Mouse (Mus musculus): ENCODE data around the gene Celf2. TPM values are rescaled to one million over a fixed set of nuclear protein-coding genes. Genes with fewer than 3 reads are reported as not detected.

Celf2 gene
- polyA plus RNA-seq, 1 experiment from 2014 or later, result 92.4 TPM

DNA sequence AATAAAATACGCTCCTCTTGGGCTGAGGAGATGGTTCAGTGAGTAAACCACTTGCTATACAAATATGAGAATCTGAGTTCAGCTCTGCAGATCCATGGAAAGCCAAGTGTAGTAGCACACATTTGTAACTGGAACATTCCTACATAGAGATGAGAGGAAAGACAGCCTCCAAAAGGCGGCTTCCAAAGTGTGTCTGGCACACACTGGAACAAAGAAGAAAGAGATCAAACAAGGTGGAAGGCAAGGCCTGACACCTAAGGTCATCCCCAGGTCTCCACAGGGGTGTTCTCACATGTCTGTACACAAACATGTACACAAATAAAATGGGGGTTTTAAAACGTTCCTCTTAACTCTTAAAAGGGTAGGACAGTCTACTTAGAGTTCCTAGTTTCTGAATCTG lies 791.4 kb downstream of the Celf2 start:
- Histone ChIP-seq H3K9me3 (ENCODE audit: control insufficient read depth, low read length) (no peaks in the 10 kb centered on the region), H3K27me3 (ENCODE audit: control insufficient read depth, insufficient read depth, low read depth, low read length) (no peaks in the 10 kb centered on the region), H3K4me1 (replicated peaks; ENCODE audit: control insufficient read depth, insufficient read depth, low read length) (0 out of 2 replicates have a peak, but pooled peaks cover 3% of the 10 kb centered on the region), H3K4me2 (ENCODE audit: low read depth, low read length) (no peak overlapping the region), H3K4me3 (ENCODE audit: low read length) (no peak overlapping the region), H3K36me3 (ENCODE audit: control insufficient read depth, insufficient read depth, low read length) (no peaks in the 10 kb centered on the region), H3K27ac (ENCODE audit: low read length) (no peak overlapping the region), H3K9ac (ENCODE audit: low read length) (no peak overlapping the region)
- ATAC-seq (ENCODE audit: low read depth), result no peak
- WGBS, result 59% methylated on average over 3 of the region's 3 CpGs

DNA sequence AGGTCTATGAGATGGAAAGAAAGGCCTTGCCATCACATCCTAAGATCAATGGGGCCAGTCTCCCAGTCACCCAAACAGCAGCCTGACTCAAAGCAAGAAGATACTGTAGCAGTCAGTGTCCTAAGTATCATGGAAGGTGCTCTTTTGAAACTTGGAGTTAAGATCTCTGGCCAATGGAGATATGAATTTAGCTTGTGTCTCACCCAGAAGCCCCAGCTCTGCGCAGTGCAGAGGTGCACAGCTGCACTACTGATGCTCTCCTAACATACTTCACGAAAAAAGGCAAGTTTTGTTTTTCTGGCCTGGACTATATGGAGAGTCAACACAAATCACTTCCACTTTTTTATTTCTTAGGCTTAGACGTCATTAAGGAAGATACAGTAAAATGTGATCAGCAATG lies 793.8 kb downstream of the Celf2 start:
- no peaks in the 10 kb centered on the region for H3K9me3 ChIP-seq (ENCODE audit: control insufficient read depth, low read length)
- WGBS, result 85% methylated on average over 3 of the region's 3 CpGs

DNA sequence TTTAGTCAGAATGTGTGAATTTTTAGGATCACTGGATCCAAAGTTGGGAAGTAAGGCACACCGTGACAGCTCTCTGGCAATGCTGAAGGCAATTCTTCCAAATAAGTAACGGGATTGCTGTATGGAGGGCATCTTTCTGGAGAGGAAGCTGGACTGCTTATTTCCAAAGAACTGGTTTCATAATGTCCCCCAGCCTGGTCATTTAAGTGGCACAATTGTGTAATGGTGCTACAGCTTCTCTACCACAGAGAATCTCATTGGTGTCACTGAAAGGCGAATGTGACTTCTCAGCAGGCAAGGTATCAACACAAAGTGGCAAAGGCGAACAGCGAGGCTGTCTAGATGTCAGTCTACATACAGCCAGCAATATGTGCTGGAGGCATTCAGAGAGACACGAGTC lies 795.8 kb downstream of the Celf2 start:
- H3K9ac ChIP-seq (ENCODE audit: low read length), result no peak overlapping the region
- H3K4me1 ChIP-seq (replicated peaks; ENCODE audit: control insufficient read depth, insufficient read depth, low read length), result no peaks in the 10 kb centered on the region
- no peaks in the 10 kb centered on the region for H3K9me3 ChIP-seq (ENCODE audit: control insufficient read depth, low read length)
- no peaks in the 10 kb centered on the region for H3K36me3 ChIP-seq (ENCODE audit: control insufficient read depth, insufficient read depth, low read length)
- no peak overlapping the region for H3K4me2 ChIP-seq (ENCODE audit: low read depth, low read length)
- no peaks in the 10 kb centered on the region for H3K27me3 ChIP-seq (ENCODE audit: control insufficient read depth, insufficient read depth, low read depth, low read length)
- WGBS, result 91% methylated on average over 6 of the region's 6 CpGs
- H3K27ac ChIP-seq (ENCODE audit: low read length), result no peak overlapping the region
- H3K4me3 ChIP-seq (ENCODE audit: low read length), result no peak overlapping the region
- ATAC-seq (ENCODE audit: low read depth), result no peak

More for the DNA sequence above, 793.8 kb downstream of the Celf2 start:
- H3K9ac ChIP-seq (ENCODE audit: low read length), result no peak overlapping the region
- H3K36me3 ChIP-seq (ENCODE audit: control insufficient read depth, insufficient read depth, low read length), result no peaks in the 10 kb centered on the region
- no peaks in the 10 kb centered on the region for H3K4me1 ChIP-seq (replicated peaks; ENCODE audit: control insufficient read depth, insufficient read depth, low read length)
- H3K27ac ChIP-seq (ENCODE audit: low read length), result no peak overlapping the region
- ATAC-seq (ENCODE audit: low read depth), result no peak
- no peaks in the 10 kb centered on the region for H3K27me3 ChIP-seq (ENCODE audit: control insufficient read depth, insufficient read depth, low read depth, low read length)
- H3K4me2 ChIP-seq (ENCODE audit: low read depth, low read length), result no peak overlapping the region
- H3K4me3 ChIP-seq (ENCODE audit: low read length), result no peak overlapping the region

DNA sequence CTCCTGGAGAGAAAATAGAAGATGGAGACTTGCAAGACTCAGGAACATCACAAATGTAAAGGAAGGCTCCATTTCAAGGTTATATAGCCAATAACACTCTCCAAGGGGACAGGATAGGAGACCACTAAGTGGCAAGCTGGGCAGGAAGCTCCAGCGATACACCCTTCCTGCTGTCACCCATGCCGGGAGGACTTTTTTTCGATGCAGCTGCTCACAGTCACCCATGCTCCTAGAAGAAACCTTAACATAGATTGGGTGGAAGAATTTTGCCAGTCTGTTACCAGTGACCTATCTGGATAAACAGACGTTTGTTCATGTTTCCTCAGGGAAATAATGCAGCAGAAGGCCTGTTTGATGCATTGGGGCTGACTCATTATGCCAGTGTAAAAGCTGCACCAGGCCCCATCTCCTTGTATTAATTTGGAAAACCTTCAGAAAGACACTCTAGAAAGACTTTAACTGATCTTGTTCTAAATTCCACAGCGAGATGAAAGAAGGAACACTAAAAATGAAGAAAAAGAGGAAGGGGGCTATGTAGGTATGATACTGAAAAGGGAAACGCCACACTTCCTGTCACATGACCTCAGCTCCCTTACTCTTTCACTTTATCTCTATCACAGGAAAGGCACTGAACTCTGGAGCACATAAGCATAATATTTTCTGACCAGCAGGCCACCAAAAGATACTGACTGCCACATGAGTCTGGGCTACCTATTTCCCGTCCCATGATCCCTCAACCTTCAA lies 798.5 kb downstream of the Celf2 start:
- Histone ChIP-seq H3K36me3 (ENCODE audit: control insufficient read depth, insufficient read depth, low read length) (no peaks in the 10 kb centered on the region), H3K4me1 (replicated peaks; ENCODE audit: control insufficient read depth, insufficient read depth, low read length) (no peaks in the 10 kb centered on the region), H3K27ac (ENCODE audit: low read length) (no peak overlapping the region), H3K9me3 (ENCODE audit: control insufficient read depth, low read length) (no peaks in the 10 kb centered on the region), H3K9ac (ENCODE audit: low read length) (no peak overlapping the region), H3K4me3 (ENCODE audit: low read length) (no peak overlapping the region), H3K27me3 (ENCODE audit: control insufficient read depth, insufficient read depth, low read depth, low read length) (no peaks in the 10 kb centered on the region), H3K4me2 (ENCODE audit: low read depth, low read length) (no peak overlapping the region)
- WGBS, result 73% methylated on average over 7 of the region's 7 CpGs
- ATAC-seq (ENCODE audit: low read depth), result no peak

DNA sequence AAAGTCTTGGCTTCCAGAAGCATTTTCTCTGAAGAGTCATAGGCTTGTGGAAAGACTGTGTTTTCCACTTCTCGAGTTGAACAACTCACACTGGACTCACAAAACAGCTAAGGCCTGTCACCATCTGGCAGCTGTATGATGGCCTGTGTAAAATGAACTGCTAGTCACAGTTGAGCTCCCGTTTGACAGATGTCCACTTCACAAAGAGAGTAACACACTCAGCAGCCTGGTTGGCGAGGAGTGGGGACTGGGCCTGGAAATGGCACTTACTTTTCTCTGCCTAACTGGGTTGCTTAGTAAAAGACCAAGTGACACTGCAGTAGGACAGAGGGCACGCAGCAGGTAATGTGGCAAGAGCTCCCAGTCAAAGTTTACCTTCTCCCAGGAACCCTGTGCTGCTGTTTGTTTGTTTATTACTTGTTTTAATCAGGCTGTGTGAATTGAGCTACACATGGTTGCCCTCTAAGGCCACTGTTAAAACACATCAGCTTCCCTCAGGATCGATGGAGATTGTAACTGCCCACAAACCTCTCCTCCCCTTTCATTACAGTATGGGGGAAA lies 801.3 kb downstream of the Celf2 start:
- Histone ChIP-seq H3K4me2 (ENCODE audit: low read depth, low read length) (no peak overlapping the region), H3K4me1 (replicated peaks; ENCODE audit: control insufficient read depth, insufficient read depth, low read length) (no peaks in the 10 kb centered on the region), H3K4me3 (ENCODE audit: low read length) (no peak overlapping the region), H3K27me3 (ENCODE audit: control insufficient read depth, insufficient read depth, low read depth, low read length) (no peaks in the 10 kb centered on the region), H3K9me3 (ENCODE audit: control insufficient read depth, low read length) (no peaks in the 10 kb centered on the region), H3K36me3 (ENCODE audit: control insufficient read depth, insufficient read depth, low read length) (no peaks in the 10 kb centered on the region), H3K27ac (ENCODE audit: low read length) (no peak overlapping the region), H3K9ac (ENCODE audit: low read length) (no peak overlapping the region)
- ATAC-seq (ENCODE audit: low read depth), result no peak
- WGBS, result 34% methylated on average over 5 of the region's 5 CpGs

DNA sequence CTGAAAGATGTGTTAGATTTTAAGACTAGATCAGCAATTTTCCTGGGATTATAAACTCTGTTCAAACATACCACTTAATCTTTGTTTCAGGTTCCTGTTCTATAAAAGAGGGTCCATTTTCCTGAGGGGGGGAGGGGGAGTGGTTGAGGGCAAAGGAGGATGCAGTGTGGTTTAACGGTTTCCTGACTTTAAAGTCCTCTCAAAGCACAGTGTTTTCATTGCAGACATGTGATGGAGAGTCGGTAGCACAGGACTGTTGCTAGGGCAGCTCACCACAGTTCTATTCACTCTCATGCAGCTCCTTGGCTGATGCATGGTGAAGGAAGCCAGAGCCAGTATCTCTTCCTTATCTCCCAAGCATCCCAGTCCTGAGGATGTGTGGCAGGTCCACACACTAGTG lies 802.1 kb downstream of the Celf2 start:
- H3K27ac ChIP-seq (ENCODE audit: low read length), result no peak overlapping the region
- 20% methylated on average over 2 of the region's 2 CpGs for WGBS
- no peak overlapping the region for H3K9ac ChIP-seq (ENCODE audit: low read length)
- H3K4me2 ChIP-seq (ENCODE audit: low read depth, low read length), result no peak overlapping the region
- no peaks in the 10 kb centered on the region for H3K27me3 ChIP-seq (ENCODE audit: control insufficient read depth, insufficient read depth, low read depth, low read length)
- no peak; the same call in 1 of the 2 replicates for ATAC-seq (ENCODE audit: low read depth)
- H3K9me3 ChIP-seq (ENCODE audit: control insufficient read depth, low read length), result no peaks in the 10 kb centered on the region
- no peaks in the 10 kb centered on the region for H3K36me3 ChIP-seq (ENCODE audit: control insufficient read depth, insufficient read depth, low read length)
- no peak overlapping the region for H3K4me3 ChIP-seq (ENCODE audit: low read length)
- no peaks in the 10 kb centered on the region for H3K4me1 ChIP-seq (replicated peaks; ENCODE audit: control insufficient read depth, insufficient read depth, low read length)

DNA sequence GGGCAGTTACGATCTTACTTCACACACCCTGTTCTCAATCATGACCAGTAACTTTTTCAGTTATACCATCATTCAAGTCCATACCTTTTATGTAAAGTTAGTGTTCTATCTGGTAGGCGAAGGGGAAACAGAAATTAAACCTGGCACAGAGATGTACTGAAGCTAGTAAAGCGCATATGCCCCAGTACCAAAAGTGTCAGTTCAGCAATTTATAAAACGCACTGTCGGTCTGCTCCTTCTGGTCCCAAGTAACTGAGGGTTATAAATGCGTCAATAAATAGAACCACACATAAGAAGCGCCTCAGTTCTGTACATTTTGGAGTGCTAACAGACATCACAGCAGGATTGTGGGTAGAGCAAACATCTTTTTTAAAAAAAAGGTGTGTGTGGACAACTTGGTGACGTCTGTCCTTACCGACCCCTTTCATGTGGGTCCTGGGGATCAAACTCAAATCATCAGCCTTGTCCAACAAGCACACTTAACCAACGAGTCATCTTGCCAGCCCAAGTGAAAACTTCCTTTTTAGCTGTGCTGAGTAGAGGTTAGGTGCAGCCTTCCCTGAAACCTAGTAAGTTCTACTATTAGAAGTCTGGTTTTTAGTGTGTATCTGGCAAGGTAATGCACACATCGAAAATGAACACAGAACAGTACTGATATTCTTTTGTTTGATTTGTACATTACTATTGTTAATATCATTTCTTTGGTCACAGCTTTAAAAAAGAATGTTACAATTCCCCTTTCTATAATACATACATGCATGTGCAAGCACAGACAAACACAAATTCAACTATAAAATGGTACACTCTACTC lies 803.2 kb downstream of the Celf2 start:
- no peaks in the 10 kb centered on the region for H3K4me1 ChIP-seq (replicated peaks; ENCODE audit: control insufficient read depth, insufficient read depth, low read length)
- no peaks in the 10 kb centered on the region for H3K27me3 ChIP-seq (ENCODE audit: control insufficient read depth, insufficient read depth, low read depth, low read length)
- 72% methylated on average over 11 of the region's 11 CpGs for WGBS
- H3K27ac ChIP-seq (ENCODE audit: low read length), result no peak overlapping the region
- no peak for ATAC-seq (ENCODE audit: low read depth)
- H3K4me3 ChIP-seq (ENCODE audit: low read length), result no peak overlapping the region
- H3K9ac ChIP-seq (ENCODE audit: low read length), result no peak overlapping the region
- H3K9me3 ChIP-seq (ENCODE audit: control insufficient read depth, low read length), result no peaks in the 10 kb centered on the region
- no peak overlapping the region for H3K4me2 ChIP-seq (ENCODE audit: low read depth, low read length)
- H3K36me3 ChIP-seq (ENCODE audit: control insufficient read depth, insufficient read depth, low read length), result no peaks in the 10 kb centered on the region

DNA sequence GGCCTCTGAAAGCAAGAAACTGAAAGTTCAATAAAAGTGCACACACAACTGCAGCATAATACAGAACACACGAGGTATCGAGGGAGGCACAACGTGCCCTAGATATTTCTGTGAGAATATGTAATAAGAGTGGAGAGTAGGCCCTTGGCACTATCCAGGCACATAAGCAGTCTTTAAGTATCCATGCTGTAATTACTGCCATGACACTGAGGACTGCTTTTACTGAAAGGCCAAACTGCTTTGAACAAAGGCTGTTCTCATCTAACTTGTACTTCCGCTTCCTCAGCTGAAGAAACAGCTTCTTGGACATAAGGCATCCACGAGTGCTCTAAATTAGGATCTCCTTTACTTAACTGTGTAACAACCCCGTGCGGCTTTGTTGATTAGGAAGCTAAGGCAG lies 803.9 kb downstream of the Celf2 start:
- H3K9ac ChIP-seq (ENCODE audit: low read length), result no peak overlapping the region
- no peak overlapping the region for H3K4me3 ChIP-seq (ENCODE audit: low read length)
- H3K27me3 ChIP-seq (ENCODE audit: control insufficient read depth, insufficient read depth, low read depth, low read length), result no peaks in the 10 kb centered on the region
- H3K27ac ChIP-seq (ENCODE audit: low read length), result no peak overlapping the region
- no peaks in the 10 kb centered on the region for H3K9me3 ChIP-seq (ENCODE audit: control insufficient read depth, low read length)
- H3K36me3 ChIP-seq (ENCODE audit: control insufficient read depth, insufficient read depth, low read length), result no peaks in the 10 kb centered on the region
- no peak for ATAC-seq (ENCODE audit: low read depth)
- H3K4me1 ChIP-seq (replicated peaks; ENCODE audit: control insufficient read depth, insufficient read depth, low read length), result no peaks in the 10 kb centered on the region
- WGBS, result 76% methylated on average over 7 of the region's 7 CpGs
- no peak overlapping the region for H3K4me2 ChIP-seq (ENCODE audit: low read depth, low read length)

DNA sequence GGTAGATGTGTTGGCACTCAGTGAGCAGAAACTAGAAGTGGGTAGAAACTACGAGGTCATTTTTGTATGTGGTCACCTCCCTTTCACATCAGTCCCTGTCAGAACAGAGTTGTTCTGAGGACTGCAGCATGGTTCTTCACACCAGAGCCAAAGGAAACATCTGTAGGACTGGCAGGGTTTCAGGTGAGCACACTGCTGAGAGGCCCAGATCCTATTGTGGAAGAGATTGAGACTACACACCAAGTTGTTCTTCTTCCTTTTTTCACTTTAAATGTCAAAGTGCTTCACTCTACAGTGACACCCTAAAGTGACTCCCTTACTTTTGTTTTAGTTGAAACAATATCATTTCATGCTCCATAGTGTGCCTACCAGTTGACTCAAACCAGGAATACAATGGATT lies 804.6 kb downstream of the Celf2 start:
- Histone ChIP-seq H3K4me1 (replicated peaks; ENCODE audit: control insufficient read depth, insufficient read depth, low read length) (no peaks in the 10 kb centered on the region), H3K4me2 (ENCODE audit: low read depth, low read length) (no peak overlapping the region), H3K4me3 (ENCODE audit: low read length) (no peak overlapping the region), H3K27me3 (ENCODE audit: control insufficient read depth, insufficient read depth, low read depth, low read length) (no peaks in the 10 kb centered on the region), H3K9me3 (ENCODE audit: control insufficient read depth, low read length) (no peaks in the 10 kb centered on the region), H3K9ac (ENCODE audit: low read length) (no peak overlapping the region), H3K27ac (ENCODE audit: low read length) (no peak overlapping the region), H3K36me3 (ENCODE audit: control insufficient read depth, insufficient read depth, low read length) (no peaks in the 10 kb centered on the region)
- ATAC-seq (ENCODE audit: low read depth), result no peak
- WGBS, result 78% methylated on average over 1 of the region's 1 CpGs
